Mouse (Mus musculus) CD4-positive, CD25-positive, alpha-beta regulatory T cell, adult 2 months (primary cell): ENCODE results near the gene Sp100.
"Not testable (repeated sequence)": the region's sequence is repeated elsewhere in the genome, so short reads cannot be mapped to it uniquely, and the experiment has no call there.

ENCODE experiments used
- DNase-seq: peaks from one replicate; pipeline ENCODE4 v3.0.0-alpha.2; 2012; ENCODE audit warnings: low read depth, low spot score

The Sp100 gene

DNA sequence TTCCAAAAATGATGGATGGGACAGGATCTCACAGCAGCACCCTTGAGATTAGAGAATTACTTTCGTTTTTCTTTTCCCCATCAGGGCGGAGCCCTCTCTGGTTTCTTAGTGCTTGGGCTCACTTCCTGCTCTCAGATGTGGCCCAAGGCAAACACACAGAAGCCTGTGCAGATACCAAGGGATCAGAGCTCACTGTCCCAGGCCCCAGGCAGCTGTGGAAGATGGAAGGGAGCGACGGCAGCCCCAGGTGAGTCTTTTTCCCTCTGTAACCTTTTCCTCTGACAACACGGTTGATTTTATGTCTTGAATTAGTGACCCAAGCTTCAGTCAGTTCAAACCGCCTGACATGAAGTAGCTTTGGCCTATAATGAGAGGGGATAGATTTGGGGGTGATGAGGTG, at the start of gene Sp100:
TSS of gene Sp100 (plus strand) at position 108 of the 400 bp plus-strand sequence.
- peak; percentile 67 for DNase-seq

- DNase-seq = not testable (repeated sequence)
Measured at GRCm38 (mm10) chr1:85600078-85600477, 49.7 kb upstream of the Sp100 start, which contains the start of gene Sp140. TSS of gene Sp140 (plus strand) at chr1:85600378.

DNA sequence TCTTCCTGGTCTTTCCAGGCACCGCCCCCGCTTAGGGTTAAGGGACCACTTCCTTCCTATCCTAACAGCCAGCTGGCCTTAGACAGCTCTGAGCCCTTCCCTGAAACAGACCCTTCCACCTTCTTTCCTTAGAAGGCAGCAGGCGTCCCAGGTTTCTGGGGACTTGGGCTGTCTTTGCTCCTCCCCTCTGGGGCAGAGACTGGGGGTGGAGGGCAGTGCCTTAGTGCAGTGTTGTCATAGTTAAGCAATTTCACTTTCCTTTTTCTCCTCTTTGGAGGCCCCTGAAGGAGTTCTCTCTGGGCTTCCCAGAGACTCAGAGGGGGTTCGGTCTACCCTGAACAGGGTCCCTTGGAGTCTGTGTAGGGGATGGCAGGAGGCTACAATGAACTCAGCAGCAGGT, 49.0 kb upstream of the Sp100 start:
- DNase-seq = peak; percentile 60

DNA sequence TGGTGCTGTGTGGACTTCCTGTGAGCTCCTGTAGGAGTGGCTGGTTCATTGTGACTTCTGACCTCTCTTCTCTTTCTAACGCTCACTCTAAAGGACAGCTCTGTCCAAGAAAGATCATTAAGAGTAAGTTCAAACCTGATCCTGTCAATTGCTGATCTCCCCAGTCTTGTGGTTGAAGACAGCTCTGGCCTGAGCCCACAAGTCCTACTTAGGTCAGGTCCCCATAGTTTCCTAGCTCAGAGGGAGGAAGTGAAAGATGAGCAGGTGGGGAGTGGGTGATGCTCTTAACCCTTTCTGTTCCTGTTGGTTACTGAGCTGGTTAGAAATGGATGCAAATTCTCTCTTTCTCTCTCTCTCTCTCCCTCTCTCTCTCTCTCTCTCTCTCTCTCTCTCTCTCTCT, 45.4 kb upstream of the Sp100 start:
- DNase-seq = not testable (repeated sequence)

- DNase-seq = not testable (repeated sequence)
Measured at GRCm38 (mm10) chr1:85608361-85608760, 41.4 kb upstream of the Sp100 start.

GRCm38 (mm10) chr1:85610581-85610980, 39.2 kb upstream of the Sp100 start:
- not testable (repeated sequence) for DNase-seq

DNA sequence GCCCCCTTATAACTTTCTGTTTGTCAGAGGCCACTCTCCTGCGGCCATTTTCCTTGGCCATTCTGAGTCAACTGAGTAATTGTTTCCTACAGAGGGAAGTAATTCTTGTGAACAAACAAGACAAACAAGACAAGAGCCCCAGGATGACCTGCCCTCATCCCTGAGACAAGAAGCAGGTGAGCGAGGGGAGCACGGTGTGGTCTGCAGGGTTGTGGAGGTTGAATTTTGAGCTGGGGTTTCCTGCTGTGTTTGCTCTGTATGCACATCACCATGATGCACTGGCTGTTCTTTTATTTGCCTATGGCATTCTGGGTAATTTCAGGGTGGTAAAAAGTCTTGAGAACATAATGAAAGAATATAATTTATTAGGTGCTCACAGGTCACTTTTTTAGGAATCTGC, 34.7 kb upstream of the Sp100 start:
- not testable (repeated sequence) for DNase-seq

GRCm38 (mm10) chr1:85615819-85616218, 34.0 kb upstream of the Sp100 start:
- not testable (repeated sequence) for DNase-seq

- not testable (repeated sequence) for DNase-seq
Measured at GRCm38 (mm10) chr1:85617161-85617560, 32.6 kb upstream of the Sp100 start.

GRCm38 (mm10) chr1:85618689-85619088, 31.1 kb upstream of the Sp100 start:
- DNase-seq = not testable (repeated sequence)

GRCm38 (mm10) chr1:85636936-85637335, 12.9 kb upstream of the Sp100 start:
- DNase-seq = not testable (repeated sequence)

DNA sequence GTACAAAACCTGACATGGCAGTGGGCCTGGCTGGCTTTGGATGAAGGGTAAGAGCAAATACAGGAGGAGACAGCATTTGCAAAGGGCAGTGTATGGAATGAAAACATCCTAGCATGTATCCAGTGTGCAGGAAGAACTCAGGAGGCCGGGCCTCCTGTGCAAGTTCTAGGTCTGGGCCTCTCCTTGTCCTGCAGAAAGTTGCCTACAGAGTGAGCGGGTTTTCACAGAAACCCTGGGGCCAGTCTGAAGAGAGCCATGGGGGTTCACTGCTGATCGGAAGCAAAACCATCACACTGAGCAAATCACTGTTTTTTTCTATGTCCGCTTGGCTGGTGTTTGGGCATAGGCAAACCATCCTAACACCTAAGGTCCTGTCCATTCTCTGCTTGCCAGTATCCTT, 11.6 kb upstream of the Sp100 start:
- DNase-seq = not testable (repeated sequence)

DNA sequence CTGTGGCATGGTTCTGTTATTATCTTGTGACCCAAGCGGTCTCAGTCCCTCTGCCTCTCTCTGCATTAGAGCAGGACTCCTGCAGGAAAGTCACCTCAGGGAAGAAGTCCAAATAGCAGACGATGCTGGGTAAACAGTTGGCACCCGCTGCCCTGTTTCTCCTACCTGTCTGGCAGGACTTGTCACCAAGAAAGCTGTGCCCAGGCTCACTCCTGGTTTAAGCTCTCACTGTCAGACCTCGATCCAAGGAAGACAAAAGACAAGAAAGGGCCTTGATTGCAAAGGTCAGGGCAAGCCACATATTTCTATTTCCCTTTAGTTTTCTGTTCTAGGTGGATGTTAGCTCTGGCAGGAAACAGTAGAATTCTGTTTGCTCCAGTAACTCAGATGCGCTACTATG, 736 bp downstream of the Sp100 start:
- not testable (repeated sequence) for DNase-seq

GRCm38 (mm10) chr1:85651770-85652275, 2.0 kb downstream of the Sp100 start:
- peak; percentile 45 for DNase-seq

GRCm38 (mm10) chr1:85657211-85657610, 7.4 kb downstream of the Sp100 start:
- DNase-seq = not testable (repeated sequence)

- DNase-seq = no peak
Measured at GRCm38 (mm10) chr1:85664266-85664665, 14.5 kb downstream of the Sp100 start.

GRCm38 (mm10) chr1:85680226-85680625, 30.4 kb downstream of the Sp100 start:
- peak; percentile 46 for DNase-seq

- peak; percentile 60 for DNase-seq
Measured at GRCm38 (mm10) chr1:85686666-85687065, 36.9 kb downstream of the Sp100 start.

- DNase-seq = peak; percentile 85
Measured at GRCm38 (mm10) chr1:85687346-85687745, 37.6 kb downstream of the Sp100 start.

- no peak for DNase-seq
Measured at GRCm38 (mm10) chr1:85690544-85690943, 40.8 kb downstream of the Sp100 start.

DNA sequence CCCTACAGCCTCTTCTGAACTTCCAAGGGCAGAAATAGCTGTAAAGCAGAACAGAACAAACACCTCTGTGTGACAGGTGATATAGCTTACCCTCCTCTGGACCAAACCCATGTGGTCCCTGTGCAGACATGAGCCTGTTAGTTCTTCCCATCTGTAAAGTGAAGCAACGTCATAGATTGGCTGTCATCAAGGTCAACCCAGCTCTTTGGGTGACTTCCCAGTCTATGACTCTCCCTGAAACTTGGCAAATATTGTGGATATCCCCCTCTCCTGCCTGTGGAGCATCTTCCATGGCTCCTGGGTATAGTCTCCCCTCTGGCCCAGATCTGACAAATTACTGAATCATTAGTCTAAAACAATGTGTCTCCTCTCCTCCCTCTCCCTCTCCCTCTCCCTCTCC, 42.5 kb downstream of the Sp100 start:
- DNase-seq = no peak

DNA sequence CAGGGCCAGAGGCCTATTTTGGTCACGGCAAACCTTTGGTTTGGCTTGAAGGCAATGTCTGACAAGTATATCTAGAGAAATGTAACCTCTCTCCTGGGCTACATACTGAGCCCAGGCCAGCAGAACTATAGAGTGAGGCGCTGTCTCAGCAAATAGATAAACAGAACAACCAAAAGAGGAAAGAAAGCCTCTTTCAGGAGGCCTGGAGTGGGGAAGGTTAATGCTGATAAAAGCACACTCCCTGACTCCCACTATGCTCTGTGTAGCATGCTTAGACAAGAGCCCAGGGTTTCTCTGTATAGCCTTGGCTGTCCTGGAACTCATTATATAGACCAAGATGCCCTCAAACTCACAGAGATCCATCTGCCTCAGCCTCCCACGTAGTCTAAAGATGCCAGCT, 43.5 kb downstream of the Sp100 start:
- DNase-seq = no peak

DNA sequence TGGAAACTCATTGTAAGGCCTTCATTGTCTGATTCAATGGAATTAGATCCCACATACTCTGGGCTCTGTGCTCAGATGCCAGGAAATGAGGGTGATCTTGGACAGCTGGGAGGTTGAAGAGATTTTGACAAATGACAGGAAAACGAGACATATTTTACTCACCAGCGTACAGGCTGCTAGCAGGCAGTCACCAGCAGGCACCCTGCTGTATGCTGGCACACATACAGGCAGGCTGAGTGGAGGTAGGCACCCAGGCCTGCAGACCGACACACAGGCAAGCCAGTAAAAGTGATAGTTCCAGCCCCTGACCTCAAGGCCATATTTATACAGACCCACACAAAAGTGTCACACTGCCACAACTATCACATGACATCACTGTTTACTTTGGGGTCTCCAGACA, 45.9 kb downstream of the Sp100 start:
- no peak for DNase-seq
